Mouse (Mus musculus) limb, embryonic 11.5 days (tissue): ENCODE measurements around the gene Rab26. TPM values are rescaled to one million over a fixed set of nuclear protein-coding genes. Genes with fewer than 3 reads are reported as not detected.

Experiments used
- ATAC-seq: fragments of 200-750 bp; cut with Nextera tagmentation; 2 replicates; pipeline ENCODE4 v1.8.0; 2017; ENCODE audit warnings: low read depth; ENCODE audit not compliant: insufficient number of reproducible peaks, low FRiP score, low TSS enrichment
- DNase-seq: peaks from one replicate; pipeline ENCODE4 v3.0.0-alpha.2; 2015; ENCODE audit warnings: low spot score
- H3K27ac ChIP-seq: fragments of 300-500 bp; sonication (generic); replicated peaks from 2 replicates; pipeline ENCODE4 v1.5.1; 2014; ENCODE audit warnings: low read depth, mild to moderate bottlenecking, low read length
- H3K27me3 ChIP-seq: fragments of 300-500 bp; sonication (generic); 2 replicates; pipeline ENCODE4 v1.6.1; 2014; ENCODE audit warnings: mild to moderate bottlenecking, low read length, mixed read lengths; ENCODE audit not compliant: control insufficient read depth, insufficient read depth
- H3K36me3 ChIP-seq: fragments of 300-500 bp; sonication (generic); 2 replicates; pipeline ENCODE4 v1.6.1; 2014; ENCODE audit warnings: mild to moderate bottlenecking, low read length, moderate library complexity, mixed read lengths; ENCODE audit not compliant: control insufficient read depth, insufficient read depth
- H3K4me1 ChIP-seq: fragments of 300-500 bp; sonication (generic); 2 replicates; pipeline ENCODE4 v1.6.1; 2014; ENCODE audit warnings: low read length, mixed read lengths; ENCODE audit not compliant: control insufficient read depth, insufficient read depth
- H3K4me2 ChIP-seq: fragments of 300-500 bp; sonication (generic); 2 replicates; pipeline ENCODE4 v1.6.1; 2014; ENCODE audit warnings: low read depth, mild to moderate bottlenecking, moderate library complexity; ENCODE audit not compliant: severe bottlenecking
- H3K4me3 ChIP-seq: fragments of 300-500 bp; sonication (generic); 2 replicates; pipeline ENCODE4 v1.5.1; 2014; ENCODE audit warnings: low read depth, low read length
- H3K9ac ChIP-seq: fragments of 300-500 bp; sonication (generic); 2 replicates; pipeline ENCODE4 v1.6.1; 2014; ENCODE audit warnings: mild to moderate bottlenecking, low read length
- H3K9me3 ChIP-seq: fragments of 300-500 bp; sonication (generic); 2 replicates; pipeline ENCODE4 v1.6.1; 2016; ENCODE audit warnings: low read length; ENCODE audit not compliant: control insufficient read depth
- WGBS: fragments of 180-500 bp; shearing (Covaris S2); extraction: QIAGEN DNeasy Blood & Tissue Kit; methylation state at CpG from one replicate; pipeline ENCODE4 v1.1.7; 2014; 5-methylcytosine and 5-hydroxymethylcytosine counted together
- polyA plus RNA-seq: library from polyadenylated mRNA; unstranded; fragments of >200 nt; fragmentation: Nextera tagmentation; extraction: Ambion mirVana; gene quantifications from 2 replicates; pipeline ENCODE4 v1.2.1, GENCODE M21; 2014

Gene Rab26
- polyA plus RNA-seq, 1 experiment from 2014 or later = 3.1 TPM

- ATAC-seq = no peak
- no peak for DNase-seq
- 70% methylated on average over 3 of the region's 3 CpGs for WGBS
- H3K36me3 ChIP-seq = no peaks in the 10 kb centered on the region
- H3K4me3 ChIP-seq = no peak overlapping the region
- H3K27ac ChIP-seq = no peak overlapping the region
- H3K9me3 ChIP-seq = no peaks in the 10 kb centered on the region
- H3K27me3 ChIP-seq = no peaks in the 10 kb centered on the region; the same call in 1 of the 2 replicates
- H3K4me2 ChIP-seq = no peak overlapping the region
- no peak overlapping the region for H3K9ac ChIP-seq
- H3K4me1 ChIP-seq = no peaks in the 10 kb centered on the region
Observed at GRCm38 (mm10) chr17:24495443-24495842, 38.6 kb downstream of the Rab26 start.

GRCm38 (mm10) chr17:24494627-24495335 lies 39.2 kb downstream of the Rab26 start:
- H3K9me3 ChIP-seq = no peaks in the 10 kb centered on the region
- no peak overlapping the region for H3K4me2 ChIP-seq
- DNase-seq (peak; percentile 77), ATAC-seq (no peak)
- H3K4me1 ChIP-seq = 0 out of 2 replicates have a peak, but pooled peaks cover under 1% of the 10 kb centered on the region
- no peak overlapping the region for H3K27ac ChIP-seq
- H3K4me3 ChIP-seq = no peak overlapping the region
- no peaks in the 10 kb centered on the region for H3K36me3 ChIP-seq
- no peak overlapping the region for H3K9ac ChIP-seq
- peaks cover under 1% of the 10 kb centered on the region for H3K27me3 ChIP-seq
- 44% methylated on average over 2 of the region's 2 CpGs for WGBS

DNA sequence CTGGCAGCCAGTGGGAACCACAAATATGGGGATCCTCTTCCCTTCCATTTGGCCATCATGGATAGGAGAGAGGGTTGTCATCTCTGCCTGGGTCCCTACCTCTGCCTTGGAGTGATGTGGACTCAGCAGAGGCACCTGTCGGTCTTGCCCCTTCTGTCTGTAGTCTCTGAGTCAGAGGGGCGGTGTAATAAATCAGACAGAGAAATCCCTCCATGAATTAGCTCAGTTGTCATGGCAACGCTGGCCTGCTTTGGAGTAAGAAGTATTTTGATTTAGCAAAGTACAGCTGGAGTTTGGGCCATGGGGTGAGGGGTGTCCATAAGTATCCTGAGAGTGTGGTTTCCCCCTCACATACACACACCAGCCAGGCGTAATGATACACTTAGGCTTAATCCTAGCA lies 43.6 kb downstream of the Rab26 start:
- Histone ChIP-seq H3K9ac (no peak overlapping the region), H3K4me1 (peaks cover 10% of the 10 kb centered on the region), H3K27me3 (peaks cover 9% of the 10 kb centered on the region), H3K36me3 (no peaks in the 10 kb centered on the region), H3K4me3 (no peak overlapping the region), H3K4me2 (no peak overlapping the region), H3K9me3 (no peaks in the 10 kb centered on the region), H3K27ac (no peak overlapping the region)
- ATAC-seq (no peak), DNase-seq (no peak)
- WGBS = 85% methylated on average over 4 of the region's 4 CpGs

DNA sequence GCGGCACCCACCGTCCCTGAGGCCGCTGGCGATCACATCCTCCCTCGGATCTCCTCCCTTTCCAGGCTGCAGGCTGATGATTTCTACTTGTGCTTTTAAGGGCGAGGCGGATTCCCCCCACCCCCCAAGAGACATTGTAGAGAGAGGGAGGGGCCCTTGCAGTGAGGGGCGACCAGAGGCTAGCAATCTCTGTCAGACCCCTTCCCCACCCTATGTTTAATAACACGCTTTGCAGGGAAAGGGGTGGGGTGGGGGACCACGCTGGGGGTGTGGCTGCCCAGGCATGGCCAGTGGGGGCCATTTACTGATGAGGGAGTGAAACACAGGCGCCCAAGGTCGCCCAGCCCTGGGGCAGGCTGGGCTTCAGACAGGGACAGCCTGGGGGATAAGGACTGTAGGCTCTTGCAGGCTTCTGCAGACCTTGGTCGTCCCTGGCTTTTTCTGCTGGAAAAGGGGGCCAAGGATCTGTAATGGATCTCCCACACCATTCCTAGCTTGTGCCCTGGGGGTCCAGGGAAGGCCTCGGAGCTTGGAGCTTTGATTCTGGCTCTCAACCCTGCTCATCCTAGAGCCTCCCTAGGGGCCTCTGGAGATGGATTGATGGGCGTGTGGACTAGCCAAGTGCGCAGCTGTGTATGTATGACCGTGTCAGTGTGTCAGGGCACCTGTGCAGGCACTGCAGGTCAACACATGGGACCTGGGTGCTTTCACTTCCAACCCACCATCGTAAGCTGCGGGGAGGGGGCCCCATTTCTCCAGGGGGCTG lies 44.6 kb downstream of the Rab26 start:
- Histone ChIP-seq H3K4me2 (peak overlapping the region; percentile 80), H3K27me3 (peaks cover 9% of the 10 kb centered on the region), H3K4me3 (peak overlapping the region; percentile 82), H3K36me3 (no peaks in the 10 kb centered on the region), H3K27ac (no peak overlapping the region), H3K9me3 (no peaks in the 10 kb centered on the region), H3K9ac (peak overlapping the region; percentile 78), H3K4me1 (peaks cover 12% of the 10 kb centered on the region)
- DNase-seq (no peak), ATAC-seq (peak; percentile 3; the same call in 1 of the 2 replicates)
- WGBS = 20% methylated on average over 19 of the region's 19 CpGs

DNA sequence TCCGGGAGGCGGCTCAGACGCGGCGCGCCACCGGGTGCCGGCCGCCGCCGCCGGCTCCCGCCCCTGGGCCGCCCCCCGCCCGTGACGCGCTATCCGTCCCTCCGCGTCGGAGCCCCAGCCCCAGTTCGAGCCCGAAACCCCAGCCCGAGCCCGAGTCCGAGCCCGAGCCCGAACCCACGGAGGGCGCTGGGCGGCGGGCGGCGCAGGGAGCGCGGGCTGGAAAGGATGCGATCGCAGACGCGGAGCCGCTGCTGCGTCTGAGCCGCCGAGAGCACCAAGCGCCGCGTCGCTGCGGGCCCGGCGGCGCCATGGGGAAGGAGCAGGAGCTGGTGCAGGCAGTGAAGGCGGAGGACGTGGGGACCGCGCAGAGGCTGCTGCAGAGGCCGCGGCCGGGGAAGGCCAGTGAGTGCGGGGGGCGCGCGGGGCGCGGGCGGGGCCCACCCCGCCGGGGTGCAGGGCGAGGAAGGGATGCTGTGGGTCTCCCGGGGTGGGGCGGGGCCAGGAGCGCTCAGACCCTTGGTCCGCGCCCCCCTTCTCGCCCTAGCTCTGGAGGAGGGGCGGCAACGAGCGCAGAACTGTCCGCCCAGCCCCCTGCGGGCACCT lies 45.2 kb downstream of the Rab26 start:
- Histone ChIP-seq H3K9ac (peak overlapping the region; percentile 78), H3K27me3 (peaks cover 9% of the 10 kb centered on the region)

GRCm38 (mm10) chr17:24488186-24488661 lies 45.8 kb downstream of the Rab26 start, which contains the start of gene Caskin1:
Gene Caskin1 (plus strand): TSS chr17:24488601.
- Histone ChIP-seq H3K4me3 (peak within 1 kb of the TSS; percentile 82), H3K4me1 (peaks cover 12% of the 10 kb centered on the region), H3K36me3 (no peaks in the 10 kb centered on the region), H3K27me3 (peaks cover 9% of the 10 kb centered on the region), H3K4me2 (peak within 1 kb of the TSS; percentile 80), H3K27ac (no peak within 1 kb of the TSS), H3K9ac (peak within 1 kb of the TSS; percentile 78), H3K9me3 (no peaks in the 10 kb centered on the region)
- ATAC-seq = peak; percentile 73
- peak; percentile 53 for DNase-seq
- under 1% methylated on average over 40 of the region's 45 CpGs for WGBS

More for the DNA sequence above, 45.2 kb downstream of the Rab26 start:
- Histone ChIP-seq H3K27ac (no peak overlapping the region), H3K4me3 (peak overlapping the region; percentile 82), H3K4me2 (peak overlapping the region; percentile 80), H3K36me3 (no peaks in the 10 kb centered on the region), H3K9me3 (no peaks in the 10 kb centered on the region), H3K4me1 (peaks cover 12% of the 10 kb centered on the region)
- DNase-seq = peak; percentile 61
- 1% methylated on average over 60 of the region's 81 CpGs for whole genome bisulfite sequencing
- peak; percentile 36 for ATAC-seq

DNA sequence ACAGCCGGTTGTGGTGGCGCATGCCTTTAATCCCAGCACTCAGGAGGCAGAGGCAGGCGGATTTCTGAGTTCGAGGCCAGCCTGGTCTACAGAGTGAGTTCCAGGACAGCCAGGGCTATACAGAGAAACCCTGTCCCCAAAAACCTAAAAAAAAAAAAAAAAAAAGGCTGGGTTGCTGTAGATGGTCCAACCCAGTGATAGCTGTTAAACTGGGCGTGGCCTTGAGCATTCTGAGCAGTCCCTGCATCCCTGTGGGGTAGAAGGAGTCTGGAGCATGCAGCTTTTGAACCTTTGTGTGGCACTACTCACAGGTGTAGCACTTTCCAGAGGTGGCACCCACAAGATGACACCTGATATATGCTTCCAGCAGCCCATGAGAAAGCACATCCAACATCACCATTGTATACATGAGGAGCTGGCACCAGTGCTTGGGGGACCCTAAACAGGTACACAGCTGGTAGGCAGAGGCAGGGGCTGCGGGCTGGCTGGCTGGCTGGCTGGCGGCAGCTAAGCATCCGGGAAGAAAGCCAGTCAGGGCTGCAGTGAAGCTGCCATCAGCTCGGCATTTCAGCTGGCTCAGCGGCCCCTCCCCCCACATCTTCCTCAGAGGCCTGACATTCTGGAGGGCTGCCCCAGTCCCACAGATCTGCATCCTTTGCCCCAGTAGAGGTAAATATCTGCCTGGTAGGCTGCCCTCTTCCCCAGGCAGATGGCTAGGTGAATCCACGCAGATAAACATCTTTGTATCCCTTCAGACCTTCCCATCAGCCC lies 48.7 kb downstream of the Rab26 start:
- Histone ChIP-seq H3K27ac (no peak overlapping the region), H3K36me3 (no peaks in the 10 kb centered on the region), H3K4me3 (no peak overlapping the region), H3K9ac (no peak overlapping the region), H3K9me3 (no peaks in the 10 kb centered on the region), H3K27me3 (peaks cover 9% of the 10 kb centered on the region), H3K4me2 (no peak overlapping the region), H3K4me1 (peaks cover 12% of the 10 kb centered on the region)
- WGBS = 42% methylated on average over 11 of the region's 11 CpGs
- DNase-seq = peak; percentile 55
- ATAC-seq = no peak

- Histone ChIP-seq H3K9ac (no peak overlapping the region), H3K9me3 (no peaks in the 10 kb centered on the region), H3K27ac (no peak overlapping the region), H3K4me1 (peaks cover 8% of the 10 kb centered on the region; the same call in 1 of the 2 replicates), H3K4me2 (no peak overlapping the region), H3K27me3 (peaks cover 5% of the 10 kb centered on the region), H3K36me3 (no peaks in the 10 kb centered on the region), H3K4me3 (no peak overlapping the region)
- DNase-seq (no peak), ATAC-seq (no peak)
- WGBS = 91% methylated on average over 3 of the region's 3 CpGs
Observed at GRCm38 (mm10) chr17:24483495-24483894, 50.5 kb downstream of the Rab26 start.
